Mouse (Mus musculus) forebrain, embryonic 16.5 days (tissue): ENCODE results near the gene Prr32. TPM values are rescaled to one million over a fixed set of nuclear protein-coding genes. Genes with fewer than 3 reads are reported as not detected.

Experiments
- ATAC-seq: fragments of 200-750 bp; cut with Nextera tagmentation; 2 replicates; pipeline ENCODE4 v1.8.0; 2017; ENCODE audit warnings: mild to moderate bottlenecking, moderate library complexity
- H3K27ac ChIP-seq: fragments of 300-500 bp; sonication (generic); 2 replicates; pipeline ENCODE4 v1.5.1; 2014; ENCODE audit warnings: low read length, control low read depth
- H3K27me3 ChIP-seq: fragments of 300-500 bp; sonication (generic); replicated peaks from 2 replicates; pipeline ENCODE4 v1.6.1; 2014; ENCODE audit warnings: low read length; ENCODE audit not compliant: control insufficient read depth, insufficient read depth
- H3K36me3 ChIP-seq: fragments of 300-500 bp; sonication (generic); 2 replicates; pipeline ENCODE4 v1.6.1; 2014; ENCODE audit not compliant: control insufficient read depth, insufficient read depth
- H3K4me1 ChIP-seq: fragments of 300-500 bp; sonication (generic); replicated peaks from 2 replicates; pipeline ENCODE4 v1.6.1; 2014; ENCODE audit warnings: low read length; ENCODE audit not compliant: control insufficient read depth, insufficient read depth
- H3K4me2 ChIP-seq: fragments of 300-500 bp; sonication (generic); 2 replicates; pipeline ENCODE4 v1.6.1; 2014; ENCODE audit warnings: mild to moderate bottlenecking, low read length, control low read depth
- H3K4me3 ChIP-seq: fragments of 300-500 bp; sonication (generic); replicated peaks from 2 replicates; pipeline ENCODE4 v1.5.1; 2014; ENCODE audit warnings: mild to moderate bottlenecking, low read length, control low read depth
- H3K9ac ChIP-seq: fragments of 300-500 bp; sonication (generic); replicated peaks from 2 replicates; pipeline ENCODE4 v1.6.1; 2014; ENCODE audit warnings: low read depth, low read length, control low read depth
- H3K9me3 ChIP-seq: fragments of 300-500 bp; sonication (generic); 2 replicates; pipeline ENCODE4 v1.6.1; 2016; ENCODE audit warnings: low read length; ENCODE audit not compliant: control insufficient read depth
- WGBS: fragments of 180-500 bp; shearing (Covaris S2); extraction: QIAGEN DNeasy Blood & Tissue Kit; methylation state at CpG from one replicate; pipeline ENCODE4 v1.1.7; 2014; 5-methylcytosine and 5-hydroxymethylcytosine counted together
- polyA plus RNA-seq: library from polyadenylated mRNA; unstranded; fragments of >200 nt; fragmentation: Nextera tagmentation; extraction: Ambion mirVana; gene quantifications from 2 replicates; pipeline ENCODE4 v1.2.1, GENCODE M21; 2015

Gene Prr32
- 2.7 and 3.2 TPM in 2 replicates for polyA plus RNA-seq

DNA sequence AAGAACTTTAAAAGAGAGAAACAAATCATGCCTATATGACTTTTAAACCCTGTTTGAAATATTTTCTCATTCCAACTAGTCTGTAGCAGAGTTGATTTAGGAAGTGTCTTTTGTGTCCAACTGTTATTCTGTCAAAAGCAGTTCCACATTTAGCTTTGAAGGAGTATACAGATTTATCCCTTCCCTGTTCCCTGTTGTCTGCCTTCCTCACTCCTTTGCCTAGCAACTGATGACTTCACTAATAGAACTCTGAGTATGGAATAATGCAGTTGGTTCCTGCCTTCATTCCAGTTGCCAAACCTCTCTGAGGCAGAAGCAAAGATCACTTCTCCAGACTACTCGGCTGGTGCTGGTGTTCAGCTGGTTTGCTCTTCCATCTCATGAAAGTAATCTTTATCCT, at the start of gene Prr32:
Prr32 (plus strand) TSS at position 301 of the 400 bp plus-strand sequence.
- H3K4me1 ChIP-seq = no peaks in the 10 kb centered on the region
- H3K27me3 ChIP-seq = no peaks in the 10 kb centered on the region
- H3K9me3 ChIP-seq = no peaks in the 10 kb centered on the region
- no peak within 1 kb of the TSS for H3K27ac ChIP-seq
- no peak within 1 kb of the TSS for H3K4me3 ChIP-seq
- H3K36me3 ChIP-seq = no peaks in the 10 kb centered on the region
- H3K4me2 ChIP-seq = no peak within 1 kb of the TSS
- ATAC-seq = no peak
- H3K9ac ChIP-seq = no peak within 1 kb of the TSS
- 69% methylated on average over 1 of the region's 1 CpGs for WGBS
